Mouse (Mus musculus) thymus, adult 18-20 months (tissue): ENCODE results near the gene Ccdc30.
A peak's percentile ranks its signal among the peaks of the same experiment; 100 is the strongest.
"Not testable (repeated sequence)": the region's sequence is repeated elsewhere in the genome, so short reads cannot be mapped to it uniquely, and the experiment has no call there.

ENCODE experiments used
- DNase-seq, 2 experiments: peaks; one replicate each; pipeline ENCODE4 v3.0.0; 2022; ENCODE audit warnings: mixed read lengths in 2 of 2

The Ccdc30 gene

DNA sequence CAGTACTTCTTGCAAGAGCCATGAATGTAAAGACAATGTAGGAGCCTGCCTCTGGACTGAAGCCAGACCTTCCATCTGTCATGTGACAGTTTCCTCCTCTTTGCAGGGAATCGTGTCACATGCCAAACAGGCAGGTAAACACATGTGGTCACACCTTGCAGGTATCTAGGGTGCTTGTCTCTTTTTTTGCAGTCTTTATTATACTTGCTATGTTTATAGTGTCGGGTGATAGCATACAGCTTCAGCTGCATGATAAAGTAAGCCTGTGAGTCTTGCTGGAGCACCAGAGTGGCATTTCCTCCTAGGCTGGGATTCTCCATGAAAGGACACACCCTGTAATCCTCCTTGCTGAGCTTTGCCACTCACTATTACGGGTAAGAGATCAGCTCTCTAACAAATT, 113.5 kb downstream of the Ccdc30 start:
- DNase-seq: no peak

DNA sequence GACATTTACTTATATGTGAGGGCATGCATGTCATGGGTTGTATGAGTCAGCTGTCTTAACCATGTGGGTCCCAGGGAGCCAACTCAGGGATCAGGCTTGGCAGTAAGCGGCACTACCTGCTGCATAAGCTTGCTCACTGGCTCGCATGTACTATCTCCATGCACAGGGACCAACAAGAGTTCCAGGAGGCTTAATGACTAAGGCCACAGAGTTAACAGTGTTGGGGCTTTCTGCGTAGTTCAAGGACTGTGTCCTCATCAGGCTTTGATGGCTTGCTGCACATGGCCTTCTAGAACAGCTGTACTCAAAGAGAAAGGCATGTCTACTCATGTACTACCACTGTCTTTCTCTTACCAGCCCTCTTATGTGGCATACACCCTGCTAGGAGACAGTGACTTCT, 114.6 kb downstream of the Ccdc30 start:
- DNase-seq: no peak

DNA sequence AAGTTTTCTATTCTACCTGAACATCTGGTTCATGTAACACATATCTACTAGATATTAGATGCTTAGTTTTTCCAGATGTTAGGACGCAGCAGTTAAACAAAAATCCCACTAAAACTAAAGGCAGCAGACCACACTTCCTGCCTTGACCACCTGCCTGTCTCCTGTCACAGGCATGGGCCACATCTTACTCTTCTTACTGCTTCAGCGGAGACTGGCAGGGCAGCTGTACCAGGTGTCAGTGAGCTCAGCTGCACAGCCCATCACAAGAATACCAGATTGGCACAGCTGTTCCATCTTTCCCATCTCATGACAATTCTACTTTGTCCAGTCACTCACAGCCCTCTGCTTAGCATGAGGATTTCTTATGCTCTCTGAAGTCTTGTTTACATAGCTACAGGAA, 118.0 kb downstream of the Ccdc30 start:
- no peak for DNase-seq

DNA sequence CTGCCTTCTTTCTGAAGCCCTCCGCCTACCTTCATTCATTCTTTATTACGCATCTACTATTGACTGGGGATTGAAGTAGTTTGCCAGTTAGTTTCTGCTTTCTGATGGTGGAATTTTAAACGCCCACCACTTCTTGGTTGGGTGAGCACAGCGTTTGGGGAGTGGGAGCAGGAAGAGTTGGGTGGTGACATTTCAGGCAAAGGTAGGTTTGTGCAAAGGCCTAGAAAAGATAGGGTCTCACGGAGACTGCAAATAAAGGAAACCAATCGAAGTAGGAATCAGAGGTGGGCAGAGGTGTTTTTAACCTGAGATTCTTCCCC, 120.2 kb downstream of the Ccdc30 start:
- no peak for DNase-seq

DNA sequence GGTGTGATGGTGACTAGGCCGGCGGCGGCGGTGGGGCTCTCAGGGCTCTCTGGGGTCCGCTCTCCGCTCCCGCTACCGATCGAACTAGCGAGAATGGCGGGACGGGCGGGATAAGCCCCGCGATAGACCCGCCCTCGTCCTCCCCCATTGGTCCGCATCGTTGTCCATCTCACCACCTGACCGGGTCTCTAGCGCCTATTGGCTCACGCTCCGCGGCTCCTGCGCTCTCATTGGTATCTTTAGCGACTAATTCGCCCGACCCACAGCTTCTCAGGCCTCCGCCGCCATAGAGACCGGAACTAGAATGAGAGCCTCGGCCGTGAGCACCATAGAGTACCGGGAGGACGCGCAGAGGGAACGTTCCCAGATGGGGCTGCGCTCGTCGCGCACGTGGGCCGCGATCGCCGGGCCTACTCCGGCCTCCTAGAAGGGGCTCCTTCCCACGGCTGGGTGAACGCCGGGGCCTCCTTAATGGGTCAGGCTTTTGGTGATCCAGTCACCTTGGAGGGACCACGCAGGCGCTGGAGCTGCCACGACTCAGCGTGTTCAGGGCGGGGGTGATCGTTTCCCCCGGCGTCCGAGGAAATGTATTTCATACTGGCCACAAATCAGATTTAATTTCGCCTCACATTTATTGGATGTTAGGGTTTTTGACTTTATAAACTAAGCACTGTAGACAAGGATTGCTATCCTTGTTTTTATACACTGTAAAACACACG, 120.7 kb downstream of the Ccdc30 start, which contains the start of gene Ybx1:
Ybx1 (minus strand) TSS at position 190 of the 719 bp plus-strand sequence.
- DNase-seq: peak; percentile 97 to 98

DNA sequence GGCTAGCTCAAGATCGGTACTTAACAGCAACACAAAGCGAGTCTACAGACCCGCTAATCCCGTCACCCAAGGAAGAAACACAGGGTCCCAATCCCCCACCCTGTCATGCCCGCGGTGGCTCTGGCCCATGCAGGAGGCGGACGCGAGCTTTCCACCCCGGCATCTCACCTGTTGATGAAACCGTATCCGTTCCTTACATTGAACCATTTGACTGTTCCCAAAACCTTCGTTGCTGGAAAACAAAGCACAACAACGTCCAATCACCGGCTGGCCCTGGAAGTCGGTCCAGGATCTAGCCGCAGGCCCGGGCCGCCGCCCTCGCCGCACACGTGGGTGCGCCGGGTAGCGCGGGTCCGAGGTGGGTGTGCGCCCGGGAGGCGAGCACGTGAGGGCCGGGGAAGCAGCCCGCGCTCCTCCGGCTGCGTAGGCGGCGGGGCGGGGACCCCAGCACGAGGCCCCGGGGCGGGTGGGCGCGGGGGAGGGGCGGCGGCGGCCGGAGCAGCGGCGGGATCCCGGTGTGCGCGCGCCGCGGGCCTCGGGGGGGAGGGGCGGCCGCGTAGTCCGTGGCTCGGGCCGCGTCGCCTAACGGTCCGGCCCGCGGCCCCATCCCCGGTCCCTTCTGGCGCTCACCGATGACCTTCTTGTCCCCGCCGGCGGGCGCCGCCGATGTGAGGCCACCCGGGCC, 121.6 kb downstream of the Ccdc30 start:
- peak; percentile 15 to 23 for DNase-seq

DNA sequence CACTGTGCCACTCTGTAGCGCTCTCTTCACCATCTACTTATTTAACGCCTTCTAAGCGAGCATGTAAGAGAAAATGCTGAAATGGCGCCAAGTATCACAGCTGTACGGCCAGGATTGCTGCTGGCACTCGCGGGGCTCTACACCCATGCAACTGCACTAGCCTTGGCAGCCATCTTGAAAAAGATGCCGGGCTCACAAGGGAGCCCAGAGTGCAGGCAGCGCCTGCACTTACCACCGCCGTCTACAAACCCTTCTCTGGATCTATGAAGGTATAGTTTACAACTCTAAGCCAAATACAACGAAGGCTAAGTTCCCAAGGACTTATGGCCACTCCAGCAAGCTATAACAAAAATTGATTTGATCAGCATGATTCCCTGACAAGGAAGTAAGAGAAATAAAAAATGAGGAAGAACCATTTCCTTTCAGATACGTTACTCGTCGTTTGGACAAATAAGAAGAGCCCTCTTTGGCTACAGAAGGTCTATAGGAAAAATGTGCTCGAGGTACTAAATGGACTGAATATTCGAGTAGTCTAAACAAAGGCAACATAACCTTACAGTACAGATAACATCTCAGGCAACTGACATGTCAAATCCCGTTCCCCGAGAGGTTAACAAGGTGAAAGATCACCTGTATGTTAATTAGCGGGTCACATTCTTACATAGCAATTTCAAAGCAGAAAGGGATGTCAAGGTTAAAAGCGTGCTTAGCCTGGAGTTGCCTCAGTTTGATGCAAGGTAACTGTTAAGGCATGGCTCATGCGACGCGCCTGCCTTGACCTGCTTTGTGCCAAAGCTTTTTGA, 122.3 kb downstream of the Ccdc30 start:
- peak; percentile 17 to 24 for DNase-seq

DNA sequence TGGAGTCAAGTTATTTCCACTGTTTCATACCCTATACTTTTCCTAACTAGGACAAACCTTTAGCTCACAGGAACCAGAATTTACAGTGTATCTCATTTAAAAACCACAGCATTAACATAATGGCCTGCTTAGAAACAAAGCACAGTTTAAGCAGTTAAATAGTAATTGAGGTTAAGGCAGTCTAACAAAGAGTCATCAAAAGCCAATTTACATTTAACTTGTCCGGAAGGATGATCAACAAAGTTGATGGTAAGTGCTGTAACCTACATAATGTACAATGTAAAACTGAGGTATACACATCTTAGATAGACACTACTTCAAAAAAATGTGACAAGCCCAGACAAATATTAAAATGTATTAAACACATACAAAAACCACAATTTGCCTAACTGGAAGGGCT, 123.4 kb downstream of the Ccdc30 start:
- DNase-seq: no peak

DNA sequence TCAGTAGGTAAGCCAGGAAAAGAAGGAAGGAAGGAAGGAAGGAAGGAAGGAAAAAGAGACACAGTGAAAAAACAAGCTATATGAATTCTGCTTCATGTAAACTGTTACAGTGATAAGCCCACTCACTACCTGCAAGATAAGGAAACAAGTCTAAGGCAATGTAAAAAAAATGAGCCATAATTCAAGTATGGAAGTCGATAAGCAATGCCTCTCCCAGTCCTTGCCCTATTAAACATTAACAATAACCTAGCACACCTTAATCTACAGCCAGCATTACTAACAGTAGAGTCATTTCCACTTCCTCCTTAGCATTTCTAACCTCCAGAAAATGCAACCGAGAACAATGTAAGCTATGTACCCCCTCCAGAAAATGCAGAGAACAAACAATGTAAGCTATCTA, 130.0 kb downstream of the Ccdc30 start:
- DNase-seq: no peak

DNA sequence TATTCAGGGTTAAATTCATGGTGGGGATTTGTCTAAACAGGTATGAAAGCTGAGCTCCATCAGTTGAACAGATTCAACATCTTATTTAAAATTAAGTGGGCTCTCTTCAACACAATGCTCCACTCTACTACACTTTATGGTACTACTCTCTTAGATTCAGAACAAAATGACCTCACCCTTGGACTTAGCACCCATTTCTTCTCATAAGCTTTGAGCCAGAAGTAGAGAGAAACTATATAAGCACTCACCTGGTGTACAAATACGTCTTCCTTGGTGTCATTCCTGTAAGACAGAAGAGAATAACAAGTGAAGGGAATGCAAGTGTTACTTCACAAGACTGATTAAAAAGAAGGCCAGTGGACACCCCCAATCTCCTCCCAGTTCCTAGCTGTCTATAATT, 130.5 kb downstream of the Ccdc30 start:
- no peak for DNase-seq

DNA sequence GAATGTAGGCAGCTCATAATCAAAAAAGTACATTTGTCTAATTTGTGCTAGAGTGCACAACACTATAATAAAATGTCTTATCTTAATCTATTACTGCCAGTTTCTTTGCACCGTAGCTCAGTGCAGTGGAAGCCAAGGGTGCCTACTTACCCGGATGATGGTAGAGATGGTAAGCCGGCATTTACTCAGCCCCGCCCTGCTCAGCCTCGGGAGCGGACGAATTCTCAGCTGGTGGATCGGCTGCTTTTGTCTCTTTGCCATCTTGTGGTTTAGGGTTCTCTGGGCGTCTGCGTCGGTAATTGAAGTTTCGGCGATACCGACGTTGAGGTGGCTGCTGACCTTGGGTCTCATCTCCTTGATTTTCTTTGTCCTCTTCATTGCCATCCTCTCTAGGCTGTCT, 136.5 kb downstream of the Ccdc30 start:
- DNase-seq: not testable (repeated sequence)

DNA sequence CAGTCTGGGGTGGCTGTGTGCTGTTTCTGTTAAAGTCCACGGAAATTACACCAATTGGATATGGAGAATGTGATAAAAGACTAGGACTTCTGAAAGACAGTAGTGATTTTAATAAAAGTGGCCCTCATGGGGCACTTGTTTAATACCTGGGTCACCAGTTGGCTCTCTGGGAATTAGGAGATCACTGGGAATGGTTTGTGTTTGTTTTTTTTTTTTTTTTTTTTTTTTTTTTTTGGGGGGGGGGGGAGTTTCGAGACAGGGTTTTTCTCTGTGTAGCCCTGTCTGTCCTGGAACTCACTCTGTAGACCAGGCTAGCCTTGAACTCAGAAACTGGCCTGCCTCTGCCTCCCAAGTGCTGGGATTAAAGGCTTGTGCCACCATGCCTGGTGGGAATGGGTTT, 139.6 kb downstream of the Ccdc30 start:
- no peak for DNase-seq

DNA sequence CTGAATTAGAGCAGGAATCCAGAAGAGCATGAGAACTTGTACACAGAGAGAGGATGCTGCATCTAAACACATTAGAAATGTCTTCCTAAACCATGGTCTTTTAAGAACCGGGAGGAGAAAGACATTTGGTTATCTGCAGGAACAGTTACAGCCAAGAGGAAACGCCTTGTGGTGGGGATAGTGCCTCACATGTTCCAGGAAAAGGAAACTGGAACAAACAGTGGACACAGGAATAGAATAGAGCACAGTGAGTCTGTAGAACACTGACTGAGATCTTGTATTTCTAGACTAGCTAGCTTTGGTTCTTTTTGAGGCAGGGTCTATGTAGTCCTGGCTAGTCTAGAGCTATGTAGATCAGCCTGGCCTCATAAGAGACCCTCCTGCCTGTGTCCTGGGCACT, 140.1 kb downstream of the Ccdc30 start:
- DNase-seq: no peak

DNA sequence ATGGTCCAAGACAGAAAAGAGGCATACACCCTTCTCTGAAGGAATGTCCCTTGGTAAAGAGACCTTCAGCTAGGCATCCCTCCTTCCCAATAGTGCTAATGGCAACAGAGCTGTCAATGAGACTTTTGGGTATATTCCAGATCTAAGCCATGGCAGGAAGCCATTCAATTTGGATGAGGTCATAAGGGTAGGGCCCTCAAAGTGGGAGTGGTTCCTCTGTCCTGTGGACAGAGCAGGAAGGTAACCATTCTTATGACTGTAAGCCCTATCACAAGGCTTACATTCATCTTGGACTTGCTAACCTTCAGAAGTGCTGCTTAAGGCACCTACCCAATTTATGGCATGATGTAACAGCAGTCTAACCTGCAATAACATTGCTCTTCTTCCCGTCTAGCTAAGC, 140.7 kb downstream of the Ccdc30 start:
- DNase-seq: no peak
